Mouse (Mus musculus) liver, adult 2 months (tissue): ENCODE results near the gene Ptp4a2.
"Not testable (repeated sequence)": the region's sequence is repeated elsewhere in the genome, so short reads cannot be mapped to it uniquely, and the experiment has no call there.

Experiments used
- CTCF ChIP-seq: fragments of 200-500 bp; IDR thresholded peaks from 2 replicates; pipeline ENCODE4 v1.5.1; 2011; ENCODE audit warnings: low read depth, low read length, control low read depth
- POLR2A ChIP-seq: fragments of 200-500 bp; IDR thresholded peaks from 2 replicates; pipeline ENCODE4 v1.6.1; 2011; ENCODE audit warnings: low read length, control low read depth; ENCODE audit not compliant: insufficient read depth; ENCODE audit errors: extremely low read depth

DNA sequence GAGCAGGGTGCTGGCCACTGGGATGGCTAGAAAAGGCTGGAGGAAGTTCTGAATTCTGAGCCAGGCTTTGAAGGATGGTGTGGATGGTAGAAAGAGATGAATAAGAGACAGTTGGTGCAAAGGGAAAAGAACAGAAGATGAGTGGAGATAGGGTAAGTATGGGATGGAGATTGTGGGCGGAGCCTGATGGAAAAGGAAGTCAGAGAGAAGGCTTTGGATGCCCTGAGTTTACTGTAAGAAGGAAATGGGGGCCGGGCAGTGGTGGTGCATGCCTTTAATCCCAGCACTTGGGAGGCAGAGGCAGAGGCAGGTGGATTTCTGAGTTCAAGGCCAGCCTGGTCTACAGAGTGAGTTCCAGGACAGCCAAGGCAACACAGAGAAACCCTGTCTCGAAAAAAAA, 42.3 kb upstream of the Ptp4a2 start:
- not testable (repeated sequence) for TF ChIP-seq CTCF, POLR2A
